Mouse (Mus musculus): Measurements from ENCODE around the gene Celf2.

Celf2 gene

DNA sequence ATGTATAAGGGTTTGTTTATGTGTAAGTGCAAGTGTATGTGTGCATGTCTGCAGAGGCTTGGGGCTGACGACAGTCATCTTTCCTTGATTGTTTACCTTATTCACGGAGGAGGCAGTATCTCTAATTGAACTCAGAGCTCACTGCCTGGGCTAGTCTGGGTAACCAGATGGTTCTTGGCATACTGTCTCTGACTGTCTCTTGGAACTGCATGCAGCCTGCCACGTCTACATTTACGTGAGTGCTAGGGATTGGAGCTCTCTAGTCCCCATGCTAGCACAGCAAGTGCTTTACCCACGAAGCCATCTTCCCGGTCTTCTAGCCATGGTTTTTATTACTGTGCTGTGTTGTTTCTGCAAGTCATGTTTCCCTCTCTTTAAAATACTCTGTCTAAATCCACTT is 855.6 kb downstream of the Celf2 start:
- DNase-seq: no peak

GRCm38 (mm10) chr2:6651697-6652096 is 857.7 kb downstream of the Celf2 start:
- no peak for DNase-seq

DNA sequence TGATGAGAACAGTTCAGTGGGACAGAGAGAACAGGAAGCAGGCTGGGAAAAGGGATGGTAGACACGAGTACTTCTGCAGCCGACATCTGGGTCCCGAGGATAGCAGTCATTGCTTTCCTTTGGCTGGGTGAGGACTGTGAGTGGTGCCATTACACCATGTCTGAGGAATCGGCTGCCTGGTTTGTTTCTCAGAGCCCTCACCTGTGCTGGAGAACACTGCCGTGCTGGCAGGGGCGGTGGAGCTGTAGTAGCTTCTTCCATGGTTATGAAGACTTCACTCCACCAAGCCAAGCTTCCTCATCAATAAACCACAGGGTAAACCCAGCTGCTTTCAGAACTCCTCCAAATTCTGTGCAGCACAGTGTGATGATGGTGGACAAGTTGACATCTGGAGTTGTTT is 860.5 kb downstream of the Celf2 start:
- DNase-seq: no peak

DNA sequence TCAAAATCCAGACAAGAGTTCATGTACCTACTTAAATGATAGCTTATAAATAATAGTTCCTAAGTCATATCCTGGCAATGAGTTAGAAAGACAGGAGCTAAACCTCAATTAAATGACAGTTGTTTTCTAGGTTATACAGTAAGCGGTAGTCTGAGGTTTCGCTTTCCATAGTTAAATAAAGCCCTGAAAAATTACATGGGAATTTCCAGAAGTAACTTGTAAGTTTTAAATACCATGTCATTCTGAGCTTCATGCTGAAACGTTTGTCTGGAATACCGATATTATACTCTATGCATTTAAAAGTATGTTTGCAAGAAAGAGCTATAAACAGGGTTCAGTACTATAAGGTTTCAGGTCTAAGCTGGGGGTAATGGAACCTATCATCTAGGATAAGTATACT is 862.3 kb downstream of the Celf2 start:
- DNase-seq: no peak

DNA sequence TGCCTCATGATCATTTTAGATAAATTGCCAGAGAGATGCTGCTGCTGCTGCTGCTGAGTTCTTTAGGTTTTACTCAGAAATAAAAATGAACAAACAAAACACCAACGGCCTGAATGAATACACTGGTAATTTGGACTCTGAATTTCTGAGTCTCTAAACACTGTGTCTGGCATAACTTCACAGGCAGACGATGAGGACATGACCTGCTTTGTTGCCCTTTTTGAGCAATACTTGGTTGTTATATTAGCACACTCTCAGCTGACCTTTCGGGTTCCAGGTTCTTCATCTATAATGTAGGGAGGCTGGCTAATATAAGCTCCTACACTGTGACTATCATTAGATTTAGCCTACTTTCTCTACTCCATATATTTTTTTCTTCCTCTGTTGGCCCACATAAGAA is 863.0 kb downstream of the Celf2 start:
- DNase-seq: no peak

- DNase-seq: peak; percentile 67
These were observed 867.0 kb downstream of the Celf2 start for GRCm38 (mm10) chr2:6642222-6642850.

DNA sequence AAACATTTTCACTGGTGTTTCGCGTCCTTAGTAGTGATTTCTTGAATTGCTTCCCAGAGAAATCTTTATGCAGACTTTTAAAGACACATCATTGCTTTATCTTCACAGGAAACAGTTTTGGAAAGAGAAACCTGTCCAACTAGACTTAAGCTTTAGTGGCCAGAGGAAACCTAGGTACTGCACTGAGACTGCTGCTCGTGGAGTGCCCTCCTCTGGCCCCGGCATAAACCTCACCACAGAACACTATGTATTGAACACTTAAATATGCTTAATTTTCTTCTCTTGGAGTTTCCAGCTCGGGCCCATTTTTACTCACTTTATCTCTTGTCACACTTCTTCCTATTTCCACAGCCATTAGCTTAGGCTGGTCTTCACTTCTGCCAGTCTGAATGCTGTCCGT is 870.0 kb downstream of the Celf2 start:
- no peak for DNase-seq

- DNase-seq: no peak
These were observed 872.2 kb downstream of the Celf2 start for GRCm38 (mm10) chr2:6637147-6637546.

GRCm38 (mm10) chr2:6634899-6635298 is 874.5 kb downstream of the Celf2 start:
- DNase-seq: no peak

- DNase-seq: no peak
These were observed 876.2 kb downstream of the Celf2 start for GRCm38 (mm10) chr2:6633115-6633514.

DNA sequence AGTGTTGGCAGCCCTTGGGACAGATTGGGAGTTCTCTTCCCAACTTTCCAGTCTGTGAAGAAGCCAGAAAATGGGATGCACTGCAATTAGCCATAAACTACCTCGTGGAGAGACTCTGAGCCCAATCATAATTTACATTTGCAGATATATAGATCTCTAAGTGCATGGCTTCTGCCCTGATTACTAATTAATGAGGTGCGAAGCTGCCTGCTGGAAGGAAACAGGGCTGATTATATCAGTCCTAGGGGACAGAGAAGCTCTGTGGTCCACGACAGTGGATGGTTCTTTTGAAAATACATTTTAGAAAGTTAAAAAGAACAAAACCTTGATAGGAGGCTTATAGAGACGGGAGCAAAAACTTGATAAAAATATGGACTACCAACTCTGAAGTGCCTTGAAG is 885.6 kb downstream of the Celf2 start:
- no peak for DNase-seq

DNA sequence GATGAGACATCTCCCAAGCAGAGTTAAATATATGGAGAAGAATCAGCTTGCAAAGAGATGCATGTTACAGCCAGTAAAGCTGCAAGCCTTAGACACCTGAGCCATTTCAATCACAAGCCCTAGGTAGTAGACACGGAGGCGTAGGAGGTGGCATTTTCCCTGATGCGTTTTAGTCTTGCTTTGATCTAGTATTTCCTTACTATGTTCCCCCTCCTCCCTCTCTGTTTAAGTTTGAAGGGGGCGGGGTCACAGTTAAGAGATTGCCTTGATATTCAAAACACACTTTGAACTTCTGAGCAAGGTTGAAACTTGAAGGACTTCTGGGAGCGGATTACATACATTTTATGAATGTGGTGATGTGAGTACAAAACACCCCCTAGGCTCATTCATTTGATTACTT is 887.3 kb downstream of the Celf2 start:
- DNase-seq: no peak

DNA sequence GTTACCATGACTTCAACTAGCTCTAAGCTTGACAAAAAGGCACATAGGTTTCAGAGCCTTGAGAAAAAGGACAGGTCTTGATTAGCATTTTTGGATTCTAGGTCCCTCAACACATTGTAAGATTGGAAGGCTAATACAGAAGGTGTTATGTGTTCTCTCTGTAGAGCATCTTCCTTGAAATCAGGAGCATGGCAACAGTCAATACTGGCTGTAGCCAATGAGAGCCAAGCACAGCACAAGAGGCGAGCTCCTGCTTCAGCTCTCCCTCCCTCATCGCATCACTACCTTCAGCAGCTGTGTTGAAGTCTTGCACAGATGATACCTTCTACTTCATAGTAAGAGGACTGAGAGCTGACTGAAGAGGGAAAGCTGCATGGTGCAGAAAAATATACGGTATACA is 890.5 kb downstream of the Celf2 start:
- DNase-seq: no peak

GRCm38 (mm10) chr2:6618450-6618849 is 890.9 kb downstream of the Celf2 start:
- DNase-seq: no peak

GRCm38 (mm10) chr2:6604347-6604746 is 905.0 kb downstream of the Celf2 start:
- no peak for DNase-seq

- DNase-seq: no peak
These were observed 905.5 kb downstream of the Celf2 start for GRCm38 (mm10) chr2:6603880-6604279.

DNA sequence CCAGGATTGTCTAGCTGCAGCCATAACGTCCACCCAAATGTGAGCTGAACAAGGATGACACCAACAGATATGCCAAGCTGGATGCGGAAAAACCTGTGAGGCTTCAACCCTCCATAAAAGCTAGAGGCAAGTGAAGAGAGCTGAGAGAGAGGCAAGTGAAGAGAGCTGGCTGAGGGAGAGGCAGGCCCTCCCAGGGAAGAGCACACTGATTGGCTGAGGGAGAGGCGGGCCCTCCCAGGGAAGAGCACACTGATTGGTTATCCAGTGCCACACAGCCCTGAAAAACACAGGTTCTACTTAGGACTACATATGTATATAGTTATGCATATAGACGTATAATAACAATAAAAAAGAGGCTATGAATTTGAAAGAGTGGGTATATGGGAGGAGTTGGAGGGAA is 907.2 kb downstream of the Celf2 start:
- no peak for DNase-seq

- DNase-seq: no peak
These were observed 910.5 kb downstream of the Celf2 start for GRCm38 (mm10) chr2:6598879-6599167.

- DNase-seq: no peak
These were observed 911.1 kb downstream of the Celf2 start for GRCm38 (mm10) chr2:6598124-6598878.

- peak; percentile 76 for DNase-seq
These were observed 914.6 kb downstream of the Celf2 start for GRCm38 (mm10) chr2:6594736-6595135.

GRCm38 (mm10) chr2:6594160-6594559 is 915.2 kb downstream of the Celf2 start:
- DNase-seq: no peak

DNA sequence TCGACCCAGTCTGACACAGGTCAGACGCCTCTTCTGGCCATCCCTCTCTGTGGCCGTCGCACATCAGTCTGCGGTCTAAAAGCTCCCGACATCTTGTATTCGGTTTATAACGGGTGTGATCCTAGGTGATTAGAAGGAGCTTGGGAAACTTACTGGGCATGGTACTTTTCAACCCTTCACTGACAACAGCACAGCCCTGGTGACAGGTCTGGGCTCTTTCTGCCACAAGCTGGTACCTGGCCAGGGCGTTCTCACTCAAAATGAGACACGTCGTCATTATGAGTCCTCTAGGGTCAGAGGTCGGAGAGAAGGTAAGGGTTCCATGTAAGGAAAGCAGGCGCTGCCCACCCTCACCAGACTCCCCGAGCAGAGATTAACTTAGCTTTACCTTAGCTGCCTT is 915.6 kb downstream of the Celf2 start:
- DNase-seq: no peak

DNA sequence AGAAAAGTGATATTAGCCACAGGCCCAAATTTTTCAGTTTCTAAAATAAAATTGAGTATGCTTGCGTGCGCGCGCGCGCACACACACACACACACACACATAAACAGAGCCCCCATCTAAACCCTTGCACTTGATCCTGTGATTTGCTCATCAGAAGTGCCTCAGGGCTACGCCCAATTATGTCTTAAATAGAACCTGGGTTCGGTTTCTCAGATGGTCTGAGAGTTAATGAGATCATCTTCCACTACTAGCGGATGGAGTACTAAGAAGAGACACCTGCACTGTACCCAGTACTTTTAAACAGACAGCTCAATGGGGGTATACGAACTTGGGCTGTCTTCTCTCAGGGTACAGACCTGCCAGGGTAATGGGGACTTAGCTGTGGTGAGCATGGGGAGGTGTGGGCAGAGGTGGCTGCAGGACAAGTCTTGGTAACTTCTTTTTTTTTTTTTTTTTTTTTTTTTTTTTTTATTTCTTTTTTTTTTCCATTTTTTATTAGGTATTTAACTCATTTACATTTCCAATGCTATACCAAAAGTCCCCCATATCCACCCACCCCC is 923.2 kb downstream of the Celf2 start:
- DNase-seq: no peak

DNA sequence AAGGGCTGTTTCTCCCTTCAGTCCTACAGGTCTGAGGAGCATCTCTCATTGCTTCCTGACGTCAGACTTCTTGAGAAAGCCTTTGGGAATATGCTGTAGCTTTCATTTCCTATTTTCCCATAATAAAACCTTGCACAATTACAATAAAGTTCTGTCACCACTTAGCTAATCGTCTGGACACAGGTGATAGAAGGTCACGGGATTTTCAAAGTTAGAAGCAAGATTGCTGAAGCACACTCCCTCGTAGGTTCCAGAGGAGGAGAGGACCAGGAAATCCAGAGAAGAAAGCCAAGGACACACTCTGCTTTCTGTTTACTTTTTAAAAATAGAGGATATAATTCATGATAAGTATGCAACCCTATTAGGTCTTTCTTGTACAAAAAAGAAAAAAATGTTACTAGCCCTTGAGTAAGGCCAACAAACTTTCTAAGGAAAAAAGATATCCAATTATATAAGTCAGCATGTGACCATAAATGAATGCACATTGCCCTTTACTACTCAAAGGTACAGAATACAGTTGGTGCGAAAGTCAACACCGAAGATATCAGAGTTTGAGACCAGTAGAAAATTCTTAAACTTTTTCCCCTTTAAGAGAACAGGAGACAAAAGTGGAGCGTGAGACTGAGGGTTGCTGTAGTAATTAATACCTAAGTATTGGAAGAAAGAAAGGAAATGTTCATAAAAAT is 924.2 kb downstream of the Celf2 start:
- no peak for DNase-seq
